Mouse (Mus musculus) lung, adult 2 months (tissue): ENCODE measurements around the gene Lhx4.

ENCODE experiments used
- CTCF ChIP-seq: fragments of 200-500 bp; IDR thresholded peaks from 2 replicates; pipeline ENCODE4 v1.5.1; 2011; ENCODE audit warnings: mild to moderate bottlenecking, low read length, control low read depth; ENCODE audit not compliant: insufficient read depth
- POLR2A ChIP-seq: fragments of 200-500 bp; IDR thresholded peaks from 2 replicates; pipeline ENCODE4 v1.6.1; 2011; ENCODE audit warnings: low read depth, mild to moderate bottlenecking, control low read depth, low read length, borderline replicate concordance; ENCODE audit errors: extremely low read depth

DNA sequence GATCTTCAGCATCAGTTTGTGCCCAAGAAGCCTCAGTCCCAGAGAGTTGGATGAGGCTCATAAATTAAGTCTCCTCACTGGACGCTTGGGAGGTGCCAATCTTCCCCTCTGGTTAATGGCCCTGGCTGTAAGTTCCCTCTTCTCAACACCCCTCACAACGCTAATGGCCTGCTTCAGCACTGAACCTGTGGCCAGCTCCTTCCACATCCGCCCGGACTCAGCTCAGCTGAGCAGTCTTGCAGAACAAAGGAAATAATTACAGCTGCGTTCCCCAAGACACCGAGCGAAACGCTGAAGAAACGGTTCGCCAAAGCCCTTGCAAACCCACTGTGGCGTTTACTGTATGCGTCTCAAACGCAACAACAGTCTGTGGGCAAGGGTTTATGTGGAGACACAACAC, 29.3 kb downstream of the Lhx4 start:
- no peak for TF ChIP-seq POLR2A
- TF ChIP-seq CTCF, result no peak
